Mouse (Mus musculus): ENCODE measurements at regions not wholly inside any gene's neighbourhood (a gene's known extent, or its start where the extent isn't known, plus 50 kb on each side); places are given as distances from the start of the nearest gene placed in this dataset.

GRCm38 (mm10) chr8:128043392-128043791, 315.0 kb upstream of the Nrp1 start:
- Histone ChIP-seq H3K36me3 (no peaks in the 10 kb centered on the region), H3K9me3 (no peaks in the 10 kb centered on the region), H3K27me3 (no peaks in the 10 kb centered on the region), H3K4me1 (0 out of 2 replicates have a peak, but pooled peaks cover 5% of the 10 kb centered on the region), H3K4me3 (no peak overlapping the region), H3K4me2 (replicated peaks) (no peak overlapping the region), H3K9ac (replicated peaks) (no peak overlapping the region), H3K27ac (replicated peaks) (no peak overlapping the region)
- ATAC-seq (ENCODE audit: low FRiP score, low read depth): no peak
- WGBS: 71% methylated on average over 4 of the region's 4 CpGs

DNA sequence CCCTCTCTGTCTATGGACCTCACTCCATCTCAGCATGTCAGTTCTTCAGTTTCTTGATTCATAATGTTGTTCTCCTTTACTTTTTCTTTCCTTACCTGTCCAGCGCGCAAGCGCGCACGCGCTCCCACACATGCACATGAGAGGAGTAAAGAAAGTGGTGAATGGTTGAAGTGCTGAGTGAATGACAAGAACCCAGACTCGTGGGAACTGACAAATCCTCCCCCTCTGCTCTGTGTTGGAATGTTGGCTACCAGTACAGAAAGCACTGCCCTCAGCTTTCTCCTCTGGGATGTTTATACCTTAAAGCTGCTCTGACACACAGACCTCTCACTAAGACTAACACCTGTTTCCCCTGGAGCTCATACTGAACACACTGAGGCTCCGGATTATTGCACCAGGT, 302.2 kb upstream of the Nrp1 start:
- WGBS: 88% methylated on average over 8 of the region's 8 CpGs
- H3K4me2 ChIP-seq (replicated peaks): no peak overlapping the region
- H3K9me3 ChIP-seq: no peaks in the 10 kb centered on the region
- H3K36me3 ChIP-seq: no peaks in the 10 kb centered on the region
- no peak for ATAC-seq (ENCODE audit: low FRiP score, low read depth)
- H3K9ac ChIP-seq (replicated peaks): no peak overlapping the region
- H3K27me3 ChIP-seq: no peaks in the 10 kb centered on the region
- no peaks in the 10 kb centered on the region for H3K4me1 ChIP-seq
- H3K27ac ChIP-seq (replicated peaks): no peak overlapping the region
- no peak overlapping the region for H3K4me3 ChIP-seq

GRCm38 (mm10) chr8:128057845-128058244, 300.6 kb upstream of the Nrp1 start:
- no peak for ATAC-seq (ENCODE audit: low FRiP score, low read depth)
- Histone ChIP-seq H3K27me3 (no peaks in the 10 kb centered on the region), H3K9ac (replicated peaks) (no peak overlapping the region), H3K36me3 (no peaks in the 10 kb centered on the region), H3K4me2 (replicated peaks) (no peak overlapping the region), H3K9me3 (no peaks in the 10 kb centered on the region), H3K27ac (replicated peaks) (no peak overlapping the region), H3K4me3 (no peak overlapping the region), H3K4me1 (no peaks in the 10 kb centered on the region)
- 92% methylated on average over 6 of the region's 6 CpGs for WGBS

DNA sequence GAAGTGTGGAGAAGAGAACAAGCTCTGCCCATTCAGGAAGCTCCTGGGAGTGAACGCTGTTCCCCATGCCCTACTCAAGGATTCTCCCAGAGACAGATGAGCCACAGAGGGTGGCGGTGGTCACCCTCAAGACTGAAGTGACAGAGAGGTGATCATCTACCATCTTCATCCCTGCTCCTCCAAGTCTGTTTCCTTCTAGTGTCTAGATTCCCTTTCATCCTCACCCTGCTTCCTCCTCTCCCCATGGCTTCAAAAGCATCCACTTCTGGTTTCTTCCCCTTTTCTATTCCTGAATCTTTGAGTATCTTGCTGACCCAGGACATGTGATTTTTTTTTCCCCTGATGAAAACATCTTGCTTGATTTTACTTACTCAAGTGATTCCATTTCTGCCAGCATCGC, 298.6 kb upstream of the Nrp1 start:
- Histone ChIP-seq H3K9ac (replicated peaks) (no peak overlapping the region), H3K36me3 (no peaks in the 10 kb centered on the region), H3K27ac (replicated peaks) (no peak overlapping the region), H3K4me3 (no peak overlapping the region), H3K4me2 (replicated peaks) (no peak overlapping the region), H3K9me3 (no peaks in the 10 kb centered on the region), H3K4me1 (no peaks in the 10 kb centered on the region), H3K27me3 (no peaks in the 10 kb centered on the region)
- WGBS: 88% methylated on average over 3 of the region's 3 CpGs
- ATAC-seq (ENCODE audit: low FRiP score, low read depth): no peak

DNA sequence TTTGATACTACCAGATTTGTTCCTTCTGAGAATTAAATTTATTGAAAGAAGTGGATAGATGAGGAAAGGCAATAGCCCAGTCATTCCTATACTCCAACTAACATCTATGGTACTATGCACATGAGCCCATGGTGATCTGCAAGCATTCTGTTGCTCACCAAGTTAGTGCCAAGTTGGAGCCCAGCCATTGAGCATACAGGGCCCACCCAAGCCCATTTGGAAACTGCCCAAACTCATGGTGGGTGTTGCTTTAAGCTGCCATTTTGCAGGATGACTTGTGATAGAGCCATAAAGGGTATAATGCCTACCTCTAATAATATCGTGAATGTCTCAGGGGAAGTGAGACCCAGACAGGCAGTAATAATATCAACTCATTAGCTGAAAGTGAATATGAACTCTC, 294.2 kb upstream of the Nrp1 start:
- no peak for ATAC-seq (ENCODE audit: low FRiP score, low read depth)
- H3K4me1 ChIP-seq: no peaks in the 10 kb centered on the region
- no peaks in the 10 kb centered on the region for H3K36me3 ChIP-seq
- no peak overlapping the region for H3K4me3 ChIP-seq
- 88% methylated on average over 1 of the region's 1 CpGs for WGBS
- no peak overlapping the region for H3K4me2 ChIP-seq (replicated peaks)
- H3K27me3 ChIP-seq: no peaks in the 10 kb centered on the region
- no peak overlapping the region for H3K27ac ChIP-seq (replicated peaks)
- H3K9ac ChIP-seq (replicated peaks): no peak overlapping the region
- no peaks in the 10 kb centered on the region for H3K9me3 ChIP-seq

DNA sequence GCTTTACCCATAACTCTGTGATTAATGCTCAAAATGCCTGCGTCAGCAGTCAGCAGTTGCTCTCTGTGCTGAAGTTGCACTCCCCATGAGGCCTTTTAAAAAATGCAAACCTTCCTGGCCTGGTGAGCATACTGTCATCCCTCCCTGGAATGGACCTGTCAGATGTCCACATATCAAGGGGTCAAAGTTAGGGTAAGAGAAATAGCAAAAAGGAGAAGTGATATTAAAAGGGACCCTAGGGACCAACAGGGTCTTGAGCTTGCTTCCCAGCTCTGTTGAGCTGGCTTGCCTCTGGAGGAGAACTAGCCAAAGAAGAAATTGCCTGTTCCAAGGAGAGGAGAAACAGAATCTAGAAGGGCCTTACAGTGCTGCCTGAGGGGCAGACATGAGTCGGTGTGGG, 293.3 kb upstream of the Nrp1 start:
- no peak for ATAC-seq (ENCODE audit: low FRiP score, low read depth)
- WGBS: 78% methylated on average over 2 of the region's 2 CpGs

GRCm38 (mm10) chr8:128065964-128066680, 292.3 kb upstream of the Nrp1 start:
- Histone ChIP-seq H3K27me3 (no peaks in the 10 kb centered on the region), H3K27ac (replicated peaks) (no peak overlapping the region), H3K4me3 (no peak overlapping the region), H3K9ac (replicated peaks) (no peak overlapping the region), H3K36me3 (no peaks in the 10 kb centered on the region), H3K9me3 (no peaks in the 10 kb centered on the region), H3K4me1 (no peaks in the 10 kb centered on the region), H3K4me2 (replicated peaks) (no peak overlapping the region)
- 72% methylated on average over 7 of the region's 7 CpGs for WGBS
- no peak for ATAC-seq (ENCODE audit: low FRiP score, low read depth)

More for the DNA sequence above, 293.3 kb upstream of the Nrp1 start:
- H3K27me3 ChIP-seq: no peaks in the 10 kb centered on the region
- H3K4me3 ChIP-seq: no peak overlapping the region
- no peak overlapping the region for H3K27ac ChIP-seq (replicated peaks)
- no peak overlapping the region for H3K9ac ChIP-seq (replicated peaks)
- H3K4me1 ChIP-seq: no peaks in the 10 kb centered on the region
- H3K9me3 ChIP-seq: no peaks in the 10 kb centered on the region
- H3K36me3 ChIP-seq: no peaks in the 10 kb centered on the region
- no peak overlapping the region for H3K4me2 ChIP-seq (replicated peaks)

DNA sequence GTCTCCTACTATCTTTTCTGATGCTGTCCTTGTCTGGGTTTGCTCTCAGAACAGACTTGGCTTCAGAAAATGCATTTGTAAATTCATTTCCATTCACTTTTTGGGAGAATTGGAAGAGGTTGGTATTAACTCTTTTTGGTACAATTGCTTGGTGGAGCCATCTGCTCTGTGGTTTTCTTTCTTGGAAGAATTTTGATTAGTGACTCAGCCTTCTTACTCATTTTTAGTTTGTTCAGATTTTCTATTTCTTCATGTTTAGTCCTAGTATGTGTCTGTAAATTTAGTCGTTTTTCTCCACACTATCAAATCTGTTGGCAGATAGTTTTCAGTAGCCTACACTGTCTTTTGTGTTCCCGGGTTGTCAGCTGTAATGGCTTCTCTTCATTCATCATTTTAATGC, 288.7 kb upstream of the Nrp1 start:
- Histone ChIP-seq H3K9ac (replicated peaks) (no peak overlapping the region), H3K4me3 (no peak overlapping the region), H3K27ac (replicated peaks) (no peak overlapping the region), H3K9me3 (no peaks in the 10 kb centered on the region), H3K4me2 (replicated peaks) (no peak overlapping the region), H3K4me1 (no peaks in the 10 kb centered on the region), H3K27me3 (no peaks in the 10 kb centered on the region), H3K36me3 (no peaks in the 10 kb centered on the region)
- WGBS: 93% methylated on average over 2 of the region's 2 CpGs
- ATAC-seq (ENCODE audit: low FRiP score, low read depth): no peak

- no peaks in the 10 kb centered on the region for H3K36me3 ChIP-seq
- H3K4me3 ChIP-seq: no peak overlapping the region
- H3K4me2 ChIP-seq (replicated peaks): no peak overlapping the region
- H3K9ac ChIP-seq (replicated peaks): no peak overlapping the region
- no peaks in the 10 kb centered on the region for H3K27me3 ChIP-seq
- no peaks in the 10 kb centered on the region for H3K9me3 ChIP-seq
- H3K4me1 ChIP-seq: no peaks in the 10 kb centered on the region
- H3K27ac ChIP-seq (replicated peaks): no peak overlapping the region
- WGBS: 82% methylated on average over 1 of the region's 1 CpGs
- no peak for ATAC-seq (ENCODE audit: low FRiP score, low read depth)
Measured at GRCm38 (mm10) chr8:128075566-128075965, 282.8 kb upstream of the Nrp1 start.

GRCm38 (mm10) chr8:128076226-128076625, 282.2 kb upstream of the Nrp1 start:
- Histone ChIP-seq H3K9me3 (no peaks in the 10 kb centered on the region), H3K9ac (replicated peaks) (no peak overlapping the region), H3K36me3 (no peaks in the 10 kb centered on the region), H3K27ac (replicated peaks) (no peak overlapping the region), H3K4me1 (no peaks in the 10 kb centered on the region), H3K4me2 (replicated peaks) (no peak overlapping the region), H3K27me3 (no peaks in the 10 kb centered on the region), H3K4me3 (no peak overlapping the region)
- WGBS: 95% methylated on average over 4 of the region's 4 CpGs
- no peak for ATAC-seq (ENCODE audit: low FRiP score, low read depth)

- Histone ChIP-seq H3K27ac (replicated peaks) (no peak overlapping the region), H3K9me3 (no peaks in the 10 kb centered on the region), H3K4me2 (replicated peaks) (no peak overlapping the region), H3K4me1 (no peaks in the 10 kb centered on the region), H3K36me3 (no peaks in the 10 kb centered on the region), H3K4me3 (no peak overlapping the region), H3K27me3 (no peaks in the 10 kb centered on the region; the same call in 1 of the 2 replicates), H3K9ac (replicated peaks) (no peak overlapping the region)
- 88% methylated on average over 1 of the region's 1 CpGs for WGBS
- ATAC-seq (ENCODE audit: low FRiP score, low read depth): no peak
Measured at GRCm38 (mm10) chr8:128078740-128079139, 279.7 kb upstream of the Nrp1 start.

DNA sequence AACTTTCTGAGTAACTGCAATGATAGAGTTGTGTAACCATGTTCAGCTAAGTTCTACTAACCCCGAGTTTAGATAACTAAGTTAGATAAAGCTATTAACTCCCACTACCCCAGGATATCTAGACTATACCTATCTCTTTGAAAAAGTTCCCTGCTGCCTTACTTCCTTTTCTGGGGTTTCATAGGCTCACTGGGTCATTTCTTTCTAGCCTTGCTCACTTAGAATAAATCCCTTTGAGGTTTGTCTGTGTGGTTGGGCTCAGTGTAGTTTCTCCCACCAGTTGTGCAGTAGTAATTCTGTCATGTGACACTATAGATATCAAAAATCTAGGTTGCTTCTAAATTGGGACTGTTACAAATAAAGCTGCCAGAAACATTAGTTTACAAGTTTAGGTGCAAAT, 272.6 kb upstream of the Nrp1 start:
- Histone ChIP-seq H3K9me3 (no peaks in the 10 kb centered on the region), H3K4me1 (no peaks in the 10 kb centered on the region), H3K4me3 (no peak overlapping the region), H3K4me2 (replicated peaks) (no peak overlapping the region), H3K27ac (replicated peaks) (no peak overlapping the region), H3K27me3 (peaks cover 25% of the 10 kb centered on the region), H3K9ac (replicated peaks) (no peak overlapping the region), H3K36me3 (no peaks in the 10 kb centered on the region)
- 76% methylated on average over 1 of the region's 1 CpGs for WGBS
- no peak for ATAC-seq (ENCODE audit: low FRiP score, low read depth)

DNA sequence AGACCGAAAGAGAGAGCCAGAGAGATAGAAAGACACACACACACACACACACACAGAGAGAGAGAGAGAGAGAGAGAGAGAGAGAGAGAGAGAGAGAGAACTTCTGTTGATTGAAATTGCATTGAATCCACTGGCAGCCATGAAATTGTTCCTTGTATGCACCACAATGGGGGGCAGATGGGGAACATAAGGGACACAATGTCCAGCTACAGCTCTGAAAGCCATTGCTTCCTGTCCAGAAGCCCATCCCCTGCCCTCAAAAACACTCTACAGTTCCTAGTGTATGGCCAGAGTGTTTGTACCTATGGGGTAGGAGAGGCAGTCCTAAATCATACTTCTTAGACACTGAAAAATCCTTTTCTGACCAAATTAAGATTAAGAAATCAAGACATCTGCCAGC, 270.9 kb upstream of the Nrp1 start:
- Histone ChIP-seq H3K27ac (replicated peaks) (no peak overlapping the region), H3K4me2 (replicated peaks) (no peak overlapping the region), H3K9ac (replicated peaks) (no peak overlapping the region), H3K4me1 (no peaks in the 10 kb centered on the region), H3K36me3 (no peaks in the 10 kb centered on the region), H3K9me3 (no peaks in the 10 kb centered on the region), H3K4me3 (no peak overlapping the region), H3K27me3 (peaks cover 27% of the 10 kb centered on the region)
- WGBS: 60% methylated on average over 1 of the region's 1 CpGs
- peak; percentile 70; the same call in 1 of the 2 replicates for ATAC-seq (ENCODE audit: low FRiP score, low read depth)

Data from midbrain, embryonic 12.5 days (tissue).